Mouse (Mus musculus): ENCODE measurements around the gene Bri3bp. TPM values are rescaled to one million over a fixed set of nuclear protein-coding genes. Genes with fewer than 3 reads are reported as not detected.
A peak's percentile ranks its signal among the peaks of the same experiment; 100 is the strongest.
"Not testable (repeated sequence)": the region's sequence is repeated elsewhere in the genome, so short reads cannot be mapped to it uniquely, and the experiment has no call there.

Bri3bp gene
- polyA plus RNA-seq (2012; rRNA removed) = 34.8 and 36.3 TPM in 2 replicates

- peak within 1 kb of the TSS; percentile 44 for H3K4me3 ChIP-seq (ENCODE audit: insufficient read depth, low read length)
These were observed at the start of gene Bri3bp for GRCm38 (mm10) chr5:125441234-125442114. Gene Bri3bp (plus strand): TSS chr5:125441568.

GRCm38 (mm10) chr5:125391609-125392008 lies 49.8 kb upstream of the Bri3bp start:
- no peak overlapping the region for H3K4me3 ChIP-seq (ENCODE audit: insufficient read depth, low read length)
- peaks cover 4% of the 10 kb centered on the region; the same call in 1 of the 2 replicates for H3K4me1 ChIP-seq (ENCODE audit: control insufficient read depth, insufficient read depth, low read length)
- TF ChIP-seq CTCF (IDR thresholded peaks at IDR 0.05; ENCODE audit: extremely low read depth, insufficient read depth, low read length) (no peak), POLR2A (IDR thresholded peaks at IDR 0.05; ENCODE audit: extremely low read depth, insufficient read depth, low read length) (no peak)
- peak overlapping the region; percentile 100 for H3K27ac ChIP-seq (ENCODE audit: insufficient read depth, low read length)

More at GRCm38 (mm10) chr5:125441234-125442114, at the start of gene Bri3bp:
- H3K27ac ChIP-seq (ENCODE audit: insufficient read depth, low read length) = 0 out of 2 replicates have a peak within 1 kb of the TSS, but pooled peaks have one; percentile 35
- H3K4me1 ChIP-seq (ENCODE audit: control insufficient read depth, insufficient read depth, low read length) = peaks cover 4% of the 10 kb centered on the region; the same call in 1 of the 2 replicates
- peak; percentile 44; the same call in 1 of the 2 replicates for TF ChIP-seq POLR2A (IDR thresholded peaks at IDR 0.05; ENCODE audit: extremely low read depth, insufficient read depth, low read length)
- no peak for TF ChIP-seq CTCF (IDR thresholded peaks at IDR 0.05; ENCODE audit: extremely low read depth, insufficient read depth, low read length)

- not testable (repeated sequence) for H3K4me1 ChIP-seq (ENCODE audit: control insufficient read depth, insufficient read depth, low read length); H3K4me3 ChIP-seq (ENCODE audit: insufficient read depth, low read length)
- H3K27ac ChIP-seq (ENCODE audit: insufficient read depth, low read length) = peak overlapping the region; percentile 100
These were observed 49.2 kb upstream of the Bri3bp start for GRCm38 (mm10) chr5:125392176-125392575.

- Histone ChIP-seq H3K4me3 (ENCODE audit: insufficient read depth, low read length) (0 out of 2 replicates have a peak overlapping the region, but pooled peaks have one; percentile 17), H3K4me1 (ENCODE audit: control insufficient read depth, insufficient read depth, low read length) (peaks cover 4% of the 10 kb centered on the region; the same call in 1 of the 2 replicates), H3K27ac (ENCODE audit: insufficient read depth, low read length) (peak overlapping the region; percentile 100)
- TF ChIP-seq CTCF (IDR thresholded peaks at IDR 0.05; ENCODE audit: extremely low read depth, insufficient read depth, low read length) = no peak
- no peak for TF ChIP-seq POLR2A (IDR thresholded peaks at IDR 0.05; ENCODE audit: extremely low read depth, insufficient read depth, low read length)
These were observed 48.8 kb upstream of the Bri3bp start for GRCm38 (mm10) chr5:125392618-125392976.

- H3K4me1 ChIP-seq (ENCODE audit: control insufficient read depth, insufficient read depth, low read length) = peaks cover 4% of the 10 kb centered on the region; the same call in 1 of the 2 replicates
These were observed 48.3 kb upstream of the Bri3bp start for GRCm38 (mm10) chr5:125392977-125393621.

GRCm38 (mm10) chr5:125393622-125394603 lies 47.5 kb upstream of the Bri3bp start:
- Histone ChIP-seq H3K4me1 (ENCODE audit: control insufficient read depth, insufficient read depth, low read length) (peaks cover 4% of the 10 kb centered on the region; the same call in 1 of the 2 replicates), H3K4me3 (ENCODE audit: insufficient read depth, low read length) (peak overlapping the region; percentile 17)
- no peak for TF ChIP-seq CTCF (IDR thresholded peaks at IDR 0.05; ENCODE audit: extremely low read depth, insufficient read depth, low read length)
- no peak; the same call in 1 of the 2 replicates for TF ChIP-seq POLR2A (IDR thresholded peaks at IDR 0.05; ENCODE audit: extremely low read depth, insufficient read depth, low read length)

More at GRCm38 (mm10) chr5:125392977-125393621, 48.3 kb upstream of the Bri3bp start:
- peak overlapping the region; percentile 100 for H3K27ac ChIP-seq (ENCODE audit: insufficient read depth, low read length)
- peak overlapping the region; percentile 17 for H3K4me3 ChIP-seq (ENCODE audit: insufficient read depth, low read length)
- TF ChIP-seq POLR2A (IDR thresholded peaks at IDR 0.05; ENCODE audit: extremely low read depth, insufficient read depth, low read length) (peak; percentile 53), CTCF (IDR thresholded peaks at IDR 0.05; ENCODE audit: extremely low read depth, insufficient read depth, low read length) (no peak)

GRCm38 (mm10) chr5:125395008-125395407 lies 46.4 kb upstream of the Bri3bp start:
- Histone ChIP-seq H3K4me1 (ENCODE audit: control insufficient read depth, insufficient read depth, low read length) (peaks cover 4% of the 10 kb centered on the region; the same call in 1 of the 2 replicates), H3K4me3 (ENCODE audit: insufficient read depth, low read length) (no peak overlapping the region), H3K27ac (ENCODE audit: insufficient read depth, low read length) (peak overlapping the region; percentile 24)
- TF ChIP-seq CTCF (IDR thresholded peaks at IDR 0.05; ENCODE audit: extremely low read depth, insufficient read depth, low read length) = no peak
- no peak for TF ChIP-seq POLR2A (IDR thresholded peaks at IDR 0.05; ENCODE audit: extremely low read depth, insufficient read depth, low read length)

More at GRCm38 (mm10) chr5:125393622-125394603, 47.5 kb upstream of the Bri3bp start:
- H3K27ac ChIP-seq (ENCODE audit: insufficient read depth, low read length) = peak overlapping the region; percentile 98

- no peak overlapping the region for H3K27ac ChIP-seq (ENCODE audit: insufficient read depth, low read length)
- H3K4me1 ChIP-seq (ENCODE audit: control insufficient read depth, insufficient read depth, low read length) = no peaks in the 10 kb centered on the region
- no peak overlapping the region for H3K4me3 ChIP-seq (ENCODE audit: insufficient read depth, low read length)
- no peak for TF ChIP-seq CTCF (IDR thresholded peaks at IDR 0.05; ENCODE audit: extremely low read depth, insufficient read depth, low read length)
- no peak for TF ChIP-seq POLR2A (IDR thresholded peaks at IDR 0.05; ENCODE audit: extremely low read depth, insufficient read depth, low read length)
These were observed 40.5 kb upstream of the Bri3bp start for GRCm38 (mm10) chr5:125400903-125401302.

Measured in cortical plate, adult 2 months (tissue).